Mouse (Mus musculus): ENCODE measurements around the gene Tvp23b.

DNA sequence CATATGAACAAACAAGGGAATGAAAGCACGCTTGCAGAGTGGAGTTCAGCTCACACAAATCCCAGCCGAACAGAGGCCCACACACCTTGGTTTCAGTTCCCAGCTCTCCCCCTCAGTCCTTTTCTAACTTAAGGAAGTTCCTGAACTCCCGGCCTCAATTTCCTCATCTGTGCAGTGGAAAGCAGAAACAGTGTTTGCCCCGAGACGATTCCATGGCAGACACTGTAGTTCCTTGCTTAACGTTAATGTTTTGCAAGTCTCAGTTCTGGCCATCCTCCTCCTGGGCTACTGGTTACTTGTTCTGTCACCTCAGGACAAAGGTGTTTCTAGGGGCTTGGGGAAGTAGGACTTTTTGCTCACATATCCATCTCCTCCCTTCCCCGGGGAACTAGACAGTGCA lies 12.6 kb upstream of the Tvp23b start:
- TF ChIP-seq CTCF (IDR thresholded peaks at IDR 0.05) = no peak
- no peak for TF ChIP-seq EP300 (IDR thresholded peaks at IDR 0.05)

Measured in lung, postnatal 0 days (tissue).